Mouse (Mus musculus): ENCODE measurements around the gene Trp53i11. TPM values are rescaled to one million over a fixed set of nuclear protein-coding genes. Genes with fewer than 3 reads are reported as not detected.

Gene Trp53i11
- polyA plus RNA-seq, 1 experiment: not detected

GRCm38 (mm10) chr2:93215790-93216189 is 28.4 kb downstream of the Trp53i11 start:
- Histone ChIP-seq H3K4me3 (ENCODE audit: insufficient read depth, low read depth, low read length) (no peak overlapping the region), H3K27ac (ENCODE audit: insufficient read depth, low read depth, low read length) (no peak overlapping the region)

GRCm38 (mm10) chr2:93217015-93217414 is 29.7 kb downstream of the Trp53i11 start:
- TF ChIP-seq POLR2A (IDR thresholded peaks at IDR 0.05; ENCODE audit: insufficient read depth, low read depth, low read length): no peak
- TF ChIP-seq CTCF (IDR thresholded peaks at IDR 0.05; ENCODE audit: insufficient read depth, low read depth, low read length): peak; percentile 64
- H3K4me1 ChIP-seq (ENCODE audit: control insufficient read depth, insufficient read depth, low read length): peaks cover 7% of the 10 kb centered on the region; the same call in 1 of the 2 replicates
- H3K27ac ChIP-seq (ENCODE audit: insufficient read depth, low read depth, low read length): no peak overlapping the region
- no peak overlapping the region for H3K4me3 ChIP-seq (ENCODE audit: insufficient read depth, low read depth, low read length)
- WGBS: 18% methylated on average over 7 of the region's 7 CpGs

More at GRCm38 (mm10) chr2:93215790-93216189, 28.4 kb downstream of the Trp53i11 start:
- 81% methylated on average over 10 of the region's 10 CpGs for WGBS
- TF ChIP-seq CTCF (IDR thresholded peaks at IDR 0.05; ENCODE audit: insufficient read depth, low read depth, low read length) (no peak), POLR2A (IDR thresholded peaks at IDR 0.05; ENCODE audit: insufficient read depth, low read depth, low read length) (no peak)
- peaks cover 7% of the 10 kb centered on the region; the same call in 1 of the 2 replicates for H3K4me1 ChIP-seq (ENCODE audit: control insufficient read depth, insufficient read depth, low read length)

GRCm38 (mm10) chr2:93218353-93218990 is 31.1 kb downstream of the Trp53i11 start:
- Histone ChIP-seq H3K4me3 (ENCODE audit: insufficient read depth, low read depth, low read length) (no peak overlapping the region), H3K4me1 (ENCODE audit: control insufficient read depth, insufficient read depth, low read length) (peaks cover 7% of the 10 kb centered on the region; the same call in 1 of the 2 replicates), H3K27ac (ENCODE audit: insufficient read depth, low read depth, low read length) (no peak overlapping the region)
- TF ChIP-seq CTCF (IDR thresholded peaks at IDR 0.05; ENCODE audit: insufficient read depth, low read depth, low read length): no peak
- no peak for TF ChIP-seq POLR2A (IDR thresholded peaks at IDR 0.05; ENCODE audit: insufficient read depth, low read depth, low read length)
- 73% methylated on average over 7 of the region's 7 CpGs for WGBS

- WGBS: 97% methylated on average over 3 of the region's 3 CpGs
- H3K4me1 ChIP-seq (ENCODE audit: control insufficient read depth, insufficient read depth, low read length): peaks cover 7% of the 10 kb centered on the region; the same call in 1 of the 2 replicates
- no peak overlapping the region for H3K4me3 ChIP-seq (ENCODE audit: insufficient read depth, low read depth, low read length)
- no peak overlapping the region for H3K27ac ChIP-seq (ENCODE audit: insufficient read depth, low read depth, low read length)
- TF ChIP-seq POLR2A (IDR thresholded peaks at IDR 0.05; ENCODE audit: insufficient read depth, low read depth, low read length) (no peak), CTCF (IDR thresholded peaks at IDR 0.05; ENCODE audit: insufficient read depth, low read depth, low read length) (no peak)
Observed at GRCm38 (mm10) chr2:93219576-93219975, 32.2 kb downstream of the Trp53i11 start.

GRCm38 (mm10) chr2:93220447-93220846 is 33.1 kb downstream of the Trp53i11 start:
- TF ChIP-seq POLR2A (IDR thresholded peaks at IDR 0.05; ENCODE audit: insufficient read depth, low read depth, low read length) (no peak), CTCF (IDR thresholded peaks at IDR 0.05; ENCODE audit: insufficient read depth, low read depth, low read length) (no peak)
- peaks cover 7% of the 10 kb centered on the region; the same call in 1 of the 2 replicates for H3K4me1 ChIP-seq (ENCODE audit: control insufficient read depth, insufficient read depth, low read length)

GRCm38 (mm10) chr2:93223463-93223862 is 36.1 kb downstream of the Trp53i11 start:
- no peak overlapping the region for H3K4me3 ChIP-seq (ENCODE audit: insufficient read depth, low read depth, low read length)
- H3K27ac ChIP-seq (ENCODE audit: insufficient read depth, low read depth, low read length): no peak overlapping the region
- no peaks in the 10 kb centered on the region for H3K4me1 ChIP-seq (ENCODE audit: control insufficient read depth, insufficient read depth, low read length)
- TF ChIP-seq POLR2A (IDR thresholded peaks at IDR 0.05; ENCODE audit: insufficient read depth, low read depth, low read length) (no peak), CTCF (IDR thresholded peaks at IDR 0.05; ENCODE audit: insufficient read depth, low read depth, low read length) (no peak)
- WGBS: 66% methylated on average over 6 of the region's 6 CpGs

More at GRCm38 (mm10) chr2:93220447-93220846, 33.1 kb downstream of the Trp53i11 start:
- 73% methylated on average over 5 of the region's 5 CpGs for WGBS
- Histone ChIP-seq H3K27ac (ENCODE audit: insufficient read depth, low read depth, low read length) (no peak overlapping the region), H3K4me3 (ENCODE audit: insufficient read depth, low read depth, low read length) (no peak overlapping the region)

- 14% methylated on average over 20 of the region's 20 CpGs for WGBS
- Histone ChIP-seq H3K27ac (ENCODE audit: insufficient read depth, low read depth, low read length) (no peak overlapping the region), H3K4me3 (ENCODE audit: insufficient read depth, low read depth, low read length) (no peak overlapping the region), H3K4me1 (ENCODE audit: control insufficient read depth, insufficient read depth, low read length) (no peaks in the 10 kb centered on the region)
- TF ChIP-seq CTCF (IDR thresholded peaks at IDR 0.05; ENCODE audit: insufficient read depth, low read depth, low read length) (peak; percentile 84), POLR2A (IDR thresholded peaks at IDR 0.05; ENCODE audit: insufficient read depth, low read depth, low read length) (no peak)
Observed at GRCm38 (mm10) chr2:93226606-93227595, 39.6 kb downstream of the Trp53i11 start.

- 66% methylated on average over 9 of the region's 9 CpGs for WGBS
- Histone ChIP-seq H3K27ac (ENCODE audit: insufficient read depth, low read depth, low read length) (no peak overlapping the region), H3K4me3 (ENCODE audit: insufficient read depth, low read depth, low read length) (no peak overlapping the region), H3K4me1 (ENCODE audit: control insufficient read depth, insufficient read depth, low read length) (no peaks in the 10 kb centered on the region)
- TF ChIP-seq CTCF (IDR thresholded peaks at IDR 0.05; ENCODE audit: insufficient read depth, low read depth, low read length): no peak
- TF ChIP-seq POLR2A (IDR thresholded peaks at IDR 0.05; ENCODE audit: insufficient read depth, low read depth, low read length): no peak
Observed at GRCm38 (mm10) chr2:93227713-93228479, 40.5 kb downstream of the Trp53i11 start.

All from olfactory bulb, adult 2 months (tissue).